Mouse (Mus musculus) CH12.LX (cell line): ENCODE measurements around the gene Cactin.

Source experiments
- CTCF ChIP-seq, 2 experiments: IDR thresholded peaks in 1 of 2; conservative IDR thresholded peaks in 1 of 2; 2 replicates each; pipeline ENCODE4 v1.5.1; 2011 to 2012; ENCODE audit warnings: low read depth in 2 of 2, low read length in 2 of 2, improper control_type of control experiment in 1 of 2, inconsistent platforms in 1 of 2, mild to moderate bottlenecking in 1 of 2, moderate library complexity in 1 of 2
- EP300 ChIP-seq: IDR thresholded peaks from 2 replicates; pipeline ENCODE4 v1.6.1; 2011; ENCODE audit warnings: low read length, improper control_type of control experiment
- ETS1 ChIP-seq: conservative IDR thresholded peaks from 2 replicates; pipeline ENCODE4 v1.6.1; 2012; ENCODE audit warnings: low read depth, mild to moderate bottlenecking, inconsistent platforms, low read length, improper control_type of control experiment, moderate library complexity
- JUND ChIP-seq: conservative IDR thresholded peaks from 2 replicates; pipeline ENCODE4 v1.6.1; 2011; ENCODE audit warnings: low read depth, low read length, improper control_type of control experiment
- KAT2A ChIP-seq: IDR thresholded peaks from 2 replicates; pipeline ENCODE4 v1.6.1; 2012; ENCODE audit warnings: low read length, improper control_type of control experiment, inconsistent platforms; ENCODE audit not compliant: insufficient replicate concordance
- MAFK ChIP-seq: IDR thresholded peaks from 2 replicates; pipeline ENCODE4 v1.6.1; 2011; ENCODE audit warnings: low read length, improper control_type of control experiment; ENCODE audit not compliant: insufficient replicate concordance
- MAX ChIP-seq: IDR thresholded peaks from 2 replicates; pipeline ENCODE4 v1.6.1; 2011; ENCODE audit warnings: low read length, improper control_type of control experiment
- MEF2A ChIP-seq: IDR thresholded peaks from 2 replicates; pipeline ENCODE4 v1.6.1; 2014; ENCODE audit warnings: low read depth, mild to moderate bottlenecking, inconsistent platforms, low read length, improper control_type of control experiment, borderline replicate concordance
- POLR2A ChIP-seq: IDR thresholded peaks from 2 replicates; pipeline ENCODE4 v1.6.1; 2011; ENCODE audit warnings: low read depth, mild to moderate bottlenecking, improper control_type of control experiment, low read length
- RAD21 ChIP-seq: IDR thresholded peaks from 2 replicates; pipeline ENCODE4 v1.6.1; 2011; ENCODE audit warnings: low read depth, mild to moderate bottlenecking, low read length, improper control_type of control experiment, moderate library complexity
- SMC3 ChIP-seq: IDR thresholded peaks from 2 replicates; pipeline ENCODE4 v1.6.1; 2011; ENCODE audit warnings: low read depth, low read length, improper control_type of control experiment
- ZC3H11A ChIP-seq: IDR thresholded peaks from 2 replicates; pipeline ENCODE4 v1.6.1; 2012; ENCODE audit warnings: low read depth, mild to moderate bottlenecking, inconsistent platforms, low read length, improper control_type of control experiment
- ZKSCAN1 ChIP-seq: IDR thresholded peaks from 2 replicates; pipeline ENCODE4 v1.6.1; 2012; ENCODE audit warnings: low read depth, inconsistent platforms, low read length, improper control_type of control experiment, borderline replicate concordance

DNA sequence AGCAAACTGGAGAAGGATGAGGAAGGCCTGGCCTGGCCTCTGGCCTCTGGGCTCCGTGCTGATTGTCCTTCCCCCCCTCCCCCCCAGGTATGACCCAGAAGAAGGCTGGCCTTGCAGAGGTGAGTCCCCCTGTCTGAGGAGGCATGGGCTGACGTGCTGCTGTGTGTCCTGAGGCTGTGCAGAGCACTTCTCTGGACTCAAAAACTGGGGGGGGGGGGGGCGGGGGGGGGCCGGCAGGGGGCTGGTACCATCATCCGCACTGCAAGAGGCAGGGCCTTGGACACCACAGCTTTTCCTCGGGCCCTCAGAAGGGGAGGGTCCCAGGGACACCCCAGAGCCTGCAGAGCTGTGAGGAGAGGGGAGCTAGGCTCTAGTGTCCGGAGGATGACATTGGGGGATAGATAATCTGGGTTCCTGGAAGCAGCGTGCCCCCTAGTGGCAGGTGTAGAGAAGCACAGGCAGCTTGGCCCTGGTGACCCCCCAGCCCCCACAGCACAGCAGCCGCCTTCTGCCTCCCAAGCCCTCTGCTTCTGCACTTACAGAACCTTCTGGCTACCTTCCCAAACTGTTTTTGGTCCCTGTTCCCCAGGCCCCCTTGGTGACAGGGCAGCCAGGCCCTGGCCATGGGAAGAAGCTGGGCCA is 16.2 kb upstream of the Cactin start:
- no peak for TF ChIP-seq POLR2A
- peak; percentile 51 for TF ChIP-seq ZC3H11A
- TF ChIP-seq EP300 = no peak
- TF ChIP-seq JUND = no peak
- TF ChIP-seq CTCF (conservative IDR thresholded peaks at IDR 0.05 in 1 of 2, IDR thresholded peaks at IDR 0.05 in 1 of 2; ENCODE audit: low read depth in 2 of 2, low read length in 2 of 2) = peak; percentile 74 to 94
- no peak for TF ChIP-seq ETS1
- TF ChIP-seq KAT2A = no peak
- peak; percentile 25; the same call in 1 of the 2 replicates for TF ChIP-seq MAX
- TF ChIP-seq MEF2A = no peak
- peak; percentile 91 for TF ChIP-seq RAD21
- TF ChIP-seq ZKSCAN1 = no peak
- no peak for TF ChIP-seq MAFK
- peak; percentile 93 for TF ChIP-seq SMC3
